Mouse (Mus musculus) midbrain, embryonic 13.5 days (tissue): ENCODE results near the gene Atg10. TPM values are rescaled to one million over a fixed set of nuclear protein-coding genes. Genes with fewer than 3 reads are reported as not detected.

Experiments used
- ATAC-seq: fragments of 200-750 bp; cut with Nextera tagmentation; 2 replicates; pipeline ENCODE4 v1.8.0; 2017; ENCODE audit warnings: mild to moderate bottlenecking, moderate TSS enrichment, moderate library complexity
- H3K27ac ChIP-seq: fragments of 300-500 bp; sonication (generic); 2 replicates; pipeline ENCODE4 v1.5.1; 2015; ENCODE audit warnings: inconsistent platforms, mild to moderate bottlenecking, moderate library complexity
- H3K27me3 ChIP-seq: fragments of 300-500 bp; sonication (generic); 2 replicates; pipeline ENCODE4 v1.6.1; 2015; ENCODE audit warnings: mild to moderate bottlenecking, inconsistent platforms
- H3K36me3 ChIP-seq: fragments of 300-500 bp; sonication (generic); 2 replicates; pipeline ENCODE4 v1.6.1; 2015; ENCODE audit warnings: mild to moderate bottlenecking, inconsistent platforms
- H3K4me1 ChIP-seq: fragments of 300-500 bp; sonication (generic); replicated peaks from 2 replicates; pipeline ENCODE4 v1.6.1; 2015; ENCODE audit warnings: inconsistent platforms
- H3K4me2 ChIP-seq: fragments of 300-500 bp; sonication (generic); replicated peaks from 2 replicates; pipeline ENCODE4 v1.6.1; 2015; ENCODE audit warnings: moderate library complexity, mild to moderate bottlenecking, inconsistent platforms
- H3K4me3 ChIP-seq: fragments of 300-500 bp; sonication (generic); replicated peaks from 2 replicates; pipeline ENCODE4 v1.5.1; 2015; ENCODE audit warnings: mild to moderate bottlenecking, inconsistent platforms
- H3K9ac ChIP-seq: fragments of 300-500 bp; sonication (generic); replicated peaks from 2 replicates; pipeline ENCODE4 v1.6.1; 2015; ENCODE audit warnings: mild to moderate bottlenecking, inconsistent platforms
- H3K9me3 ChIP-seq: fragments of 300-500 bp; sonication (generic); 2 replicates; pipeline ENCODE4 v1.6.1; 2016; ENCODE audit warnings: mild to moderate bottlenecking, inconsistent platforms
- WGBS: fragments of 180-500 bp; shearing (Covaris S2); methylation state at CpG from one replicate; pipeline ENCODE4 v1.1.7; 2015; 5-methylcytosine and 5-hydroxymethylcytosine counted together
- polyA plus RNA-seq: library from polyadenylated mRNA; unstranded; fragments of >200 nt; fragmentation: Nextera tagmentation; extraction: Ambion mirVana; gene quantifications from 2 replicates; pipeline ENCODE4 v1.2.1, GENCODE M21; 2015

Gene Atg10
- polyA plus RNA-seq, 1 experiment from 2014 or later, result 18.3 TPM

- Histone ChIP-seq H3K9me3 (no peaks in the 10 kb centered on the region), H3K4me2 (no peak overlapping the region), H3K9ac (no peak overlapping the region), H3K36me3 (peaks cover 5% of the 10 kb centered on the region), H3K27me3 (no peaks in the 10 kb centered on the region), H3K27ac (no peak overlapping the region), H3K4me1 (no peaks in the 10 kb centered on the region), H3K4me3 (no peak overlapping the region)
- WGBS, result 66% methylated on average over 8 of the region's 8 CpGs
- ATAC-seq, result no peak
Observed at GRCm38 (mm10) chr13:91212958-91213357, 10.8 kb downstream of the Atg10 start.

GRCm38 (mm10) chr13:91206237-91206636 lies 17.5 kb downstream of the Atg10 start:
- Histone ChIP-seq H3K4me1 (no peaks in the 10 kb centered on the region), H3K27me3 (no peaks in the 10 kb centered on the region), H3K4me3 (no peak overlapping the region), H3K27ac (no peak overlapping the region), H3K9ac (no peak overlapping the region), H3K9me3 (no peaks in the 10 kb centered on the region), H3K4me2 (no peak overlapping the region), H3K36me3 (no peaks in the 10 kb centered on the region)
- no peak for ATAC-seq
- WGBS, result 90% methylated on average over 5 of the region's 5 CpGs

GRCm38 (mm10) chr13:91202564-91202963 lies 21.2 kb downstream of the Atg10 start:
- WGBS, result 72% methylated on average over 7 of the region's 7 CpGs
- Histone ChIP-seq H3K4me3 (no peak overlapping the region), H3K27ac (no peak overlapping the region), H3K4me1 (no peaks in the 10 kb centered on the region), H3K9ac (no peak overlapping the region), H3K36me3 (no peaks in the 10 kb centered on the region), H3K4me2 (no peak overlapping the region), H3K27me3 (no peaks in the 10 kb centered on the region), H3K9me3 (no peaks in the 10 kb centered on the region)
- no peak for ATAC-seq

- Histone ChIP-seq H3K27me3 (no peaks in the 10 kb centered on the region), H3K9ac (no peak overlapping the region), H3K27ac (no peak overlapping the region), H3K9me3 (no peaks in the 10 kb centered on the region), H3K4me3 (no peak overlapping the region), H3K4me2 (no peak overlapping the region), H3K4me1 (no peaks in the 10 kb centered on the region), H3K36me3 (no peaks in the 10 kb centered on the region)
- 91% methylated on average over 13 of the region's 13 CpGs for WGBS
- ATAC-seq, result no peak
Observed at GRCm38 (mm10) chr13:91187378-91188234, 36.2 kb downstream of the Atg10 start.

GRCm38 (mm10) chr13:91185248-91185867 lies 38.4 kb downstream of the Atg10 start:
- no peak overlapping the region for H3K4me3 ChIP-seq
- no peaks in the 10 kb centered on the region for H3K9me3 ChIP-seq
- H3K9ac ChIP-seq, result no peak overlapping the region
- no peak overlapping the region for H3K4me2 ChIP-seq
- no peaks in the 10 kb centered on the region for H3K27me3 ChIP-seq
- H3K36me3 ChIP-seq, result no peaks in the 10 kb centered on the region
- ATAC-seq, result no peak
- no peak overlapping the region for H3K27ac ChIP-seq
- 92% methylated on average over 3 of the region's 3 CpGs for WGBS
- no peaks in the 10 kb centered on the region; the same call in 1 of the 2 replicates for H3K4me1 ChIP-seq

GRCm38 (mm10) chr13:91184226-91184625 lies 39.5 kb downstream of the Atg10 start:
- ATAC-seq, result no peak
- WGBS, result 84% methylated on average over 3 of the region's 3 CpGs

GRCm38 (mm10) chr13:91180364-91180763 lies 43.4 kb downstream of the Atg10 start:
- H3K27ac ChIP-seq, result no peak overlapping the region
- no peaks in the 10 kb centered on the region for H3K9me3 ChIP-seq
- no peak overlapping the region for H3K4me2 ChIP-seq
- no peak overlapping the region for H3K4me3 ChIP-seq
- WGBS, result 94% methylated on average over 8 of the region's 8 CpGs
- peaks cover 22% of the 10 kb centered on the region for H3K4me1 ChIP-seq
- no peaks in the 10 kb centered on the region for H3K27me3 ChIP-seq
- H3K36me3 ChIP-seq, result no peaks in the 10 kb centered on the region
- ATAC-seq, result no peak
- no peak overlapping the region for H3K9ac ChIP-seq

More at GRCm38 (mm10) chr13:91184226-91184625, 39.5 kb downstream of the Atg10 start:
- H3K27me3 ChIP-seq, result no peaks in the 10 kb centered on the region
- H3K9ac ChIP-seq, result no peak overlapping the region
- no peaks in the 10 kb centered on the region for H3K36me3 ChIP-seq
- H3K27ac ChIP-seq, result no peak overlapping the region
- H3K4me3 ChIP-seq, result no peak overlapping the region
- H3K4me2 ChIP-seq, result no peak overlapping the region
- no peaks in the 10 kb centered on the region for H3K9me3 ChIP-seq
- H3K4me1 ChIP-seq, result peaks cover 11% of the 10 kb centered on the region

GRCm38 (mm10) chr13:91179174-91179899 lies 44.4 kb downstream of the Atg10 start:
- no peaks in the 10 kb centered on the region for H3K27me3 ChIP-seq
- no peak overlapping the region for H3K4me3 ChIP-seq
- H3K4me2 ChIP-seq, result peak overlapping the region; percentile 27
- no peaks in the 10 kb centered on the region for H3K36me3 ChIP-seq
- H3K9me3 ChIP-seq, result no peaks in the 10 kb centered on the region
- no peak overlapping the region for H3K9ac ChIP-seq
- peak overlapping the region; percentile 74 for H3K27ac ChIP-seq
- no peak; the same call in 1 of the 2 replicates for ATAC-seq
- 39% methylated on average over 8 of the region's 8 CpGs for WGBS
- peaks cover 22% of the 10 kb centered on the region for H3K4me1 ChIP-seq

GRCm38 (mm10) chr13:91178428-91179160 lies 45.2 kb downstream of the Atg10 start:
- Histone ChIP-seq H3K27me3 (no peaks in the 10 kb centered on the region), H3K36me3 (no peaks in the 10 kb centered on the region), H3K9me3 (no peaks in the 10 kb centered on the region), H3K4me3 (no peak overlapping the region), H3K4me1 (peaks cover 22% of the 10 kb centered on the region), H3K9ac (no peak overlapping the region), H3K27ac (peak overlapping the region; percentile 74), H3K4me2 (peak overlapping the region; percentile 27)
- peak; percentile 92 for ATAC-seq
- 33% methylated on average over 9 of the region's 9 CpGs for WGBS

GRCm38 (mm10) chr13:91175347-91175746 lies 48.4 kb downstream of the Atg10 start:
- 69% methylated on average over 3 of the region's 3 CpGs for WGBS
- H3K9ac ChIP-seq, result no peak overlapping the region
- H3K4me3 ChIP-seq, result no peak overlapping the region
- ATAC-seq, result no peak
- no peak overlapping the region for H3K4me2 ChIP-seq
- H3K36me3 ChIP-seq, result no peaks in the 10 kb centered on the region
- no peaks in the 10 kb centered on the region for H3K9me3 ChIP-seq
- H3K27me3 ChIP-seq, result no peaks in the 10 kb centered on the region
- H3K4me1 ChIP-seq, result peaks cover 22% of the 10 kb centered on the region
- H3K27ac ChIP-seq, result no peak overlapping the region

- peak; percentile 44; the same call in 1 of the 2 replicates for ATAC-seq
- Histone ChIP-seq H3K9ac (no peak overlapping the region), H3K4me2 (no peak overlapping the region), H3K4me1 (no peaks in the 10 kb centered on the region), H3K9me3 (no peaks in the 10 kb centered on the region), H3K36me3 (no peaks in the 10 kb centered on the region), H3K4me3 (no peak overlapping the region), H3K27me3 (no peaks in the 10 kb centered on the region), H3K27ac (no peak overlapping the region)
- WGBS, result 86% methylated on average over 15 of the region's 15 CpGs
Observed at GRCm38 (mm10) chr13:91171766-91172491, 51.8 kb downstream of the Atg10 start.
